Mouse (Mus musculus): ENCODE measurements around the gene Tcf7l2. TPM values are rescaled to one million over a fixed set of nuclear protein-coding genes. Genes with fewer than 3 reads are reported as not detected.
A peak's percentile ranks its signal among the peaks of the same experiment; 100 is the strongest.

Gene Tcf7l2
- total RNA-seq, 2 experiments from 2014 or later: 12.2 to 13.1 TPM

GRCm38 (mm10) chr19:55758158-55758557 is 16.5 kb downstream of the Tcf7l2 start:
- DNase-seq: no peak

DNA sequence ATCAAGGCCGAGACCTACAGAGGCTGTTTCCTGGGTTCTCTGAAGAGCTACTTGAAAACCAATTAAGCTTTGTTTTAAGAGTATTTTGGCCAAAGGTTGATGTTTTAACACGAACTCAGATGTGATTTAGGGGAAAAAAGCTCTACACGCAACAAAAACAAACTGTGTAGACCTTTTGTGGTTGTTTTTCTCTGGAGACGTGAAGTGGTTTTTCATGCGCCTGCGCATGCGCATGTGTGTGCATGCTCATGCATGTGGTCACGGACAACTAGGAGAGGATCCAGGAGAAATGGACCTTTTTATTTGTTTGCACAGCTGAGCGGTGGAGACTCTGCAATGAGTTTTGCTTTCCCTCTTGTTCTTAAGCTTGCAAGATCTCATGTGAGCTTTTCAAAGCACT is 17.4 kb downstream of the Tcf7l2 start:
- no peak for DNase-seq

DNA sequence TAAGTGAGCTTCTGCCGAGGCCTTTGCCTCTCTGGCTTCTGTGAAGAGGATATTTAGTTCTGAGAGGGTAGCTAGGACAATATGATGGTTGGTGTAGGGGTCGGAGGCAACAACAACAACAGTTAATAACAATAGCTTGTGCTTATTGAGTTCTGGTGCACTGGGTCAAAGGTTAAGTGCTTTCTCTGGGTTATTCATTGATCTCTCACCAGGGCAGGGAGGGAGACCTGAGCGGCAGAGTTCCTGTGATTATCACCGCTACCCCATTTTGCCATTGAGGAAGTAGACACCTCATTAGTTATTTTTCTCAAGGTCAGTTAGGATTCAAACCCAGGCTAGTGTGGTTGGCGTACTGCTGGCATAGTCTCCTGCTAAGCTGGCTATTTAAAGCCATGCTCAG is 19.5 kb downstream of the Tcf7l2 start:
- DNase-seq: no peak

DNA sequence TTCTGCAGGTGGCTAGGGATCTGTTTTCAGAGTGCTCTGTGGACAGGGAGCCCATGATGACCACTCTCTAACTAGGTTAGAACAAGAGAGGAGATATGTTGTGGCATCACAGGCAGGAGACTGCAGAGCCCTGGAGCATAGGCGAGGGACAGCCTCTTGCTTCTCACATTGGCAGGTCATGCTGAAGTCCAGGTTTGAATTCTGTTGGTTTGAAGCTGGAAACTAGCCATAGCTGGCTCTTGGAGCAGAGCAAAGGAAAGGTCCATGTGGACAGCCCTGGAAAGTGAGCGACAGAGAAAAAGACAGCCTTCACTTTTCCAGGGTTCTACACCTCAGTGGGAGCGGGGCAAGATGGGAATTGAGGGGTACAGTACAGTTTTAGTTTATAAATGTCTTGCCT is 20.6 kb downstream of the Tcf7l2 start:
- no peak for DNase-seq

DNA sequence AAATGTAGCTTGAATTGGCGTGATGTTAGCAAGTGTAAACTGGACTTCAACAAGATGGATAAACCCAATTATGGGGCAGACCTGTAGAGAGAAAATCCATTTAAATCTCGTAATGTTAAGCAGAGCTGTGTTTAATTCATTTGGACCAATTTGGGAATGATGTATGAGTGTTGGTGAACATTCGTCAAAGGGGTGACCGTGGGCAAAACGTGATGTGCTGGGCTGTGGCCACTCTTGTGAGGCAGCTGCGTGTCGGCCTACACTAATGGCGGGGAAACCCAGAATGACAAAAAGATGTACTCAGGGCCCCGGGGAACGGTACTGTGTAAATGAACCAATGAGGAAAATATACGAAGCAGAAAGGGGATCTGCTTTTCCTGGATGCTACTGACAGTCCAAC is 24.2 kb downstream of the Tcf7l2 start:
- no peak for DNase-seq

GRCm38 (mm10) chr19:55767104-55767503 is 25.5 kb downstream of the Tcf7l2 start:
- DNase-seq: no peak

GRCm38 (mm10) chr19:55767579-55767978 is 26.0 kb downstream of the Tcf7l2 start:
- DNase-seq: no peak

GRCm38 (mm10) chr19:55768246-55768645 is 26.6 kb downstream of the Tcf7l2 start:
- no peak for DNase-seq

DNA sequence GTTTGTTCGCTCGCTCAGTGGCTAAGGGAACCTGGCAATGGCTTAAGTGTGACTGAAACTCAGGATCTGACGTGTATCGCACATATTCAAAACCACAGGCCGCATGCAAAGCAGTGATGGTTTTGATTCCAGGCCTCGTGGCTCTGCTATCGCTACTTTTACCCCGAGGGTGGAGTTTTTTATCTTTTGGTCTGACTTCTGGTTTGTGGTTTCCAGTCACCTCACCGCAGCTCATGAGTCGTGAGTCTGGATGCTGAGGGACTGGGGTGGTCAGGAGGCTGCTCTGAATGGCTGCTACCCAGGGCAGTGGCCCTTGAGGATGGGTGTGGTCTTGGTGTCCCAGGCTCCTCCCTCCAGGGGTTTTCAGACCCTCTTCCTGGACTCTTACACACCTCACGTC is 27.3 kb downstream of the Tcf7l2 start:
- no peak for DNase-seq

GRCm38 (mm10) chr19:55774334-55774733 is 32.7 kb downstream of the Tcf7l2 start:
- no peak for DNase-seq

GRCm38 (mm10) chr19:55774824-55775223 is 33.2 kb downstream of the Tcf7l2 start:
- no peak for DNase-seq

GRCm38 (mm10) chr19:55779871-55780270 is 38.3 kb downstream of the Tcf7l2 start:
- DNase-seq: peak in 1 of 2 experiments; percentile 19

GRCm38 (mm10) chr19:55781087-55781486 is 39.5 kb downstream of the Tcf7l2 start:
- no peak for DNase-seq

- DNase-seq: no peak
Observed at GRCm38 (mm10) chr19:55781681-55782080, 40.1 kb downstream of the Tcf7l2 start.

DNA sequence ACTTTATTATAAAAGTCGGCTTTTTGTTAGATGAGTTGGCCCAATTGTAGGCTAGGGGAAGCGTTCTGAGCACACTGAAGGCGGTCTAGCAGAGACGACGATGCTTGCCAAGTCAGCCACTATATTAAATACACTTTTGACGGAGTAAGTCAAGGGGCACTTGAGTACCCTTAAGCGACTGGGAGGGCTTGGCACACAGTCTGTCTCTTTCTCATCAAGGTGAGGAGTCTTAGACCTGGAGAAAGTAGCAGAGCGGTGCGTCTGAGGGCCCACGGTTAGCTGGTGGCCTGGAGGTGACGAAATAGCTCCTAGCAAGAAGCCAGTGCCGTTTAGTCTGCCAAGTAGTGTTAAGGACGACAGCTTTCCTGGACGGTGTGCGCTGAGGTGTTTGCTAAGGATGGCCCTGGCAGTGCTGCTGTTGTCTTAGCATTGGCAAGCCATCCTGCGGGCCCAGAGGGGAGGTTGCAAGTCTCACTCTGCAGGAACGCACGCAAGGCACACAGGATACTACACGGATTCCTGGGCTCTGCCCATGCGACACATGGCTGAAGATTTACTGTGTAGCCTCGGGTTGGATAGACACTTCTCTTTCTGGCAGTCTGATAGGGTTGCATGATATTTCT is 43.3 kb downstream of the Tcf7l2 start:
- no peak for DNase-seq

GRCm38 (mm10) chr19:55787420-55787819 is 45.8 kb downstream of the Tcf7l2 start:
- no peak for DNase-seq

DNA sequence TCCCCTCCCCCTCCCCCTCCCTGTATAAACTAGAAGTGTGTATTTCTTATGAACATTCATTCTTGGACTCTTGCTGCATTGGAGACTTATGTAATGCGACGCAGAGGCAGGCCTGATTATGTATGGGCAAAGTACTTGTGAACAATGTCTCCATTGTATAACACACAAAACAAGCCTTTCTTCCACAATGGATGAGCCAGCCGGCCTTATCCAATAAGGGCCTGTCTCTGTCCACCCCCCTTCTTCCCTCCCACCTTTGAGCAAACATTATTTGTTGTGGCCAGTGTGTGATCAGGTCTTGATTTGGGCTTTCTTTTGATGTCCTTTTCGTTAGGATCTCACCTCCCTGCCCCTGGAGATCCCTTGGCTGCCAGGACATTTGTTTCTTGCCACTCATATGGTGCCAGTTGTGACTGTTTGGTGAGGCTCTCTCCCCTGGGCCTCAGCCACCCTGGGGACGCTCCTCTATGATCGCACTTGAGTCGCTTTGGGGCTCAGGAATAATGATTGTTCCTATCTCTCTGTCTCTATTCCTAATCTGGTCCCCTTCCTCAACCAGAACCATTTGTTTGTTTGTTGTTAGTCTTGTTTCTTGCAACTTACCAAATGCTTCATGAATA is 46.8 kb downstream of the Tcf7l2 start:
- no peak for DNase-seq

DNA sequence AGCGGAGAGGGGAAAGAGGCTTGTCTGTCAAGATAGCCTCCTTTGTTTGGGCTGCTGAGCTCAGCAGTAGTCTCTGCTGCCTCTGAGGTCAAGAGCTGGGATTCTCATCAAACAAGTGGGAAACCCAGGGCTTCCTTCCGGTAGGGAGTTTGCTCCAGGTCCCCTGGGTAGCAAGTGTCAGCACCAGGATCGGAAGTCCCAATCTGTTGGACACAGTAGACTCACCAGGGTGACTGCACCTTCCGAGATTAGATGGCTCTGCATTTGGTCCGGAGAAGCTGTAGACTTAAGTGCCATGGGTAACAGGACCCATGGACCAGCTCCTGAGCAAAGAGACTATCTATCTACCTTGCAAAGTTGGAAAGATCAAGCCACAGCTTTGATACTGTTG is 47.3 kb downstream of the Tcf7l2 start:
- DNase-seq: no peak

GRCm38 (mm10) chr19:55789838-55790237 is 48.2 kb downstream of the Tcf7l2 start:
- no peak for DNase-seq

GRCm38 (mm10) chr19:55791293-55791692 is 49.7 kb downstream of the Tcf7l2 start:
- DNase-seq: no peak

DNA sequence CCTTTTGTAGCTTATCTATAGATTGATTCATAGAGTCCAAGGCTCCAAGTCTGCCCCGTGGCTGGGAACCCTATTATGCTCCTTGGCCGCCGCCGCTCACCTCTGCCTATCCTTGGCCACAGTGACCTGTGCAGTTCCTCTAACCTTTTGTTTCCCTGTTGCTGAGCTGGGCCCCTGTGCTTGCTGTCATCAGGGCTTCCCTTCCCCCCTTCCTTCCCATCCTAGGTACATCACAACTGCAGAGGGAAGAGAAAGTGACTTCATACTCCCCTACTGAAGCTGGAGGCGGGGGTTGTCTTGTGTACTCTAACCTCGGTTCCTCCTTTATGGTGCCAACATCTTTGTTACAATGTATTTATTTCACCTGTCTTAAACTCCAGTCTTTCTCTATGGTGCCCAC is 50.3 kb downstream of the Tcf7l2 start:
- DNase-seq: no peak

DNA sequence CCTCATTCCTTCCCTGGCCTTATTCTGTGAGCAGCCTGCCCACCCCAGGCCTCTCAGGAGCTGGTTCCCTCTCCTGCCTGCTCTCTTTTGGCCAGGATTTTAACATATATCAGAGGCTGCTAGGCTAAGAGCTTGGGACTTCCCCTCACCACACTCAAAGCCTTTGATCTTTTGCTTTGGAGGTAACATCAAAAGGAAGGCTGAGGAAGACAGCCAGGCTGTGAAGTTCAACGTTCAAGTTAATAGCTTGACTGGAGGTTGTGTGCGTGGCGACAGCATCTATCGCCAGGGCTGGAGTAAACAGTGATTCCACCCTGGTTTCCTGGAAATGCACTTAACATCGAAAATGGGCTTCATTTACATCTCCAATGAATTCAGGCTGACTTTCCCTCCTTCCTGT is 51.0 kb downstream of the Tcf7l2 start:
- no peak for DNase-seq

DNA sequence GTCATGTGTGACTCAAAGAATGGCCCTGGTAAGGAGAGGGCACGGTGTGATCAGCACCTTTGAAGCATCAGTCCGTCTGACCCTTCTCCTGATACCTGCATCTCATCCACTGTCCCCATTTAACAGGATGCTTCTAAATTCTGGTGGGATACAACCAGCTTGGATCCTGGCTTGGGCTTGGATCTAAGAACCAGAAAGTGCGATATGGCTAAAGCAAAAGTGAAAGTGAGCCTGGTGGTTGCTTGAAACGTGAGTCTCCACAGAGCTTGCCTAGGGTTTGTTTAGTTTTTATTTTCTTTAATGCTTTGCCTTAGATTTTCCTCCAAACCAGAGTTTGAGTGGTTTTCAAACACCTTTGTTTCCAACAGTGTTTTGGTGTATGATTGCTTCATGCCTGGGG is 51.4 kb downstream of the Tcf7l2 start:
- no peak for DNase-seq

DNA sequence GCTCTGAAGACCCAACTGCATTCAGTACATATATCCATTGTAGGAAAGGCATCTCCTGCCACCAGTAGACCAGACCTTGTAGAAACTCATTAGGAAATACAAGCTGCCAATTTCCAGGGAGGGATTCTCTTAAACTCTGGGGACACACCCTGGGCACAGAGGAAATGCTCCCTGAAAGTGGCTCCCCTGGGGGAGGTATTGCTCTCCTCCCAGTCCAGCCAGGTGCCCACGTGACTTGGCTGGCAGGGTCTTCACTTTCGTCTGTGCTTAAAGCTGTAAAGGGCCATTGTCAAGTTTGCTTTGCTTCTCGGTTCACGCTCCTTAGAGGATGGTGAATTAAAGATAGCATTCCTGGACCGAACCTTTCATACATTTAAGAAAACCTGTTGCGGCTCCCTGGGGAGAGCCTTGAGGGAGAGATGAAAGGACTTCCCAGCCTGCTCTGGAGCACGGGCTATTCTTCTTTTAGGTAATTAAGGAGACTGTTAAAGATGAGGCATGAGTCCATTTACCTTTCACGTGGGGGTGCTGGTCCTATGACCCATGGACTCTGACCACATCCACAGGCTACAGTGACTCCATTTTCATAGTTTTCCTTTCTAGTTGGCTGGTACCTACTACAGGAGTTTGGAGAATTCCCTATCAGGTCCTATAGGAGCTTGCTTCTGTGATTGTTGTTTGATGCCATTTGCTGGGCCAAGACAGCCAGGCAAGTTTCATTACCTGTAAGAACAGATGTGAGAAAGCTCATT is 52.8 kb downstream of the Tcf7l2 start:
- no peak for DNase-seq
